Mouse (Mus musculus): ENCODE results near the gene Svopl. TPM values are rescaled to one million over a fixed set of nuclear protein-coding genes. Genes with fewer than 3 reads are reported as not detected.
A peak's percentile ranks its signal among the peaks of the same experiment; 100 is the strongest.

Svopl gene
- total RNA-seq (2021) = under 1 TPM; 0.80 to 0.86 TPM
- long read RNA-seq, experiment 1 = 0 reads
- long read RNA-seq, experiment 2, partial matches to known transcripts = 1 of 1 reads
- long read RNA-seq, experiment 2, other reads (novel, unspliced or antisense) = 0 of 1 reads

GRCm38 (mm10) chr6:38046838-38047237 is at the start of gene Svopl:
Gene Svopl (minus strand): TSS chr6:38046996.
- no peak for DNase-seq

GRCm38 (mm10) chr6:38094701-38095100 is 47.9 kb upstream of the Svopl start:
- no peak for DNase-seq

- DNase-seq = no peak
Observed at GRCm38 (mm10) chr6:38092539-38092938, 45.7 kb upstream of the Svopl start.

- DNase-seq = no peak
Observed at GRCm38 (mm10) chr6:38087242-38088026, 40.6 kb upstream of the Svopl start.

GRCm38 (mm10) chr6:38083204-38083603 is 36.4 kb upstream of the Svopl start:
- DNase-seq = no peak

- DNase-seq = no peak
Observed at GRCm38 (mm10) chr6:38081727-38082341, 35.0 kb upstream of the Svopl start.

- peak; percentile 21 for DNase-seq
Observed at GRCm38 (mm10) chr6:38080364-38080763, 33.6 kb upstream of the Svopl start.

- no peak for DNase-seq
Observed at GRCm38 (mm10) chr6:38073592-38073991, 26.8 kb upstream of the Svopl start.

GRCm38 (mm10) chr6:38072137-38072796 is 25.5 kb upstream of the Svopl start:
- no peak for DNase-seq

- DNase-seq = no peak
Observed at GRCm38 (mm10) chr6:38071256-38071655, 24.5 kb upstream of the Svopl start.

GRCm38 (mm10) chr6:38066215-38066614 is 19.4 kb upstream of the Svopl start:
- DNase-seq = peak; percentile 42

- DNase-seq = no peak
Observed at GRCm38 (mm10) chr6:38065501-38066122, 18.8 kb upstream of the Svopl start.

- DNase-seq = no peak
Observed at GRCm38 (mm10) chr6:38065122-38065500, 18.3 kb upstream of the Svopl start.

- no peak for DNase-seq
Observed at GRCm38 (mm10) chr6:38064621-38065020, 17.8 kb upstream of the Svopl start.

GRCm38 (mm10) chr6:38058805-38059204 is 12.0 kb upstream of the Svopl start:
- DNase-seq = no peak

- DNase-seq = no peak
Observed at GRCm38 (mm10) chr6:38055471-38056330, 8.9 kb upstream of the Svopl start.

- DNase-seq = no peak
Observed at GRCm38 (mm10) chr6:38049601-38050000, 2.8 kb upstream of the Svopl start.

- DNase-seq = no peak
Observed at GRCm38 (mm10) chr6:38048800-38049561, 2.2 kb upstream of the Svopl start.

GRCm38 (mm10) chr6:38048003-38048402 is 1.2 kb upstream of the Svopl start:
- DNase-seq = no peak

GRCm38 (mm10) chr6:38032801-38033566 is 13.8 kb downstream of the Svopl start:
- no peak for DNase-seq
